Mouse (Mus musculus) heart, embryonic 16.5 days (tissue): ENCODE measurements at regions not wholly inside any gene's neighbourhood (a gene's known extent, or its start where the extent isn't known, plus 50 kb on each side); places are given as distances from the start of the nearest gene placed in this dataset.
A peak's percentile ranks its signal among the peaks of the same experiment; 100 is the strongest.

Experiments
- ATAC-seq: fragments of 200-750 bp; cut with Nextera tagmentation; replicated peaks from 2 replicates; pipeline ENCODE4 v1.8.0; 2017; ENCODE audit warnings: moderate number of reproducible peaks; ENCODE audit not compliant: insufficient read depth, low FRiP score; ENCODE audit errors: extremely low read depth
- H3K27ac ChIP-seq: fragments of 300-500 bp; sonication (generic); 2 replicates; pipeline ENCODE4 v1.5.1; 2014; ENCODE audit warnings: mild to moderate bottlenecking, low read length, control low read depth, moderate library complexity
- H3K27me3 ChIP-seq: fragments of 300-500 bp; sonication (generic); 2 replicates; pipeline ENCODE4 v1.6.1; 2014; ENCODE audit warnings: low read length, mixed read lengths; ENCODE audit not compliant: control insufficient read depth, insufficient read depth
- H3K36me3 ChIP-seq: fragments of 300-500 bp; sonication (generic); 2 replicates; pipeline ENCODE4 v1.6.1; 2014; ENCODE audit not compliant: control insufficient read depth, insufficient read depth
- H3K4me1 ChIP-seq: fragments of 300-500 bp; sonication (generic); 2 replicates; pipeline ENCODE4 v1.6.1; 2014; ENCODE audit warnings: low read length, mixed read lengths; ENCODE audit not compliant: control insufficient read depth, insufficient read depth
- H3K4me2 ChIP-seq: fragments of 300-500 bp; sonication (generic); 2 replicates; pipeline ENCODE4 v1.6.1; 2014; ENCODE audit warnings: low read depth, mild to moderate bottlenecking, control low read depth, low read length
- H3K4me3 ChIP-seq: fragments of 300-500 bp; sonication (generic); 2 replicates; pipeline ENCODE4 v1.5.1; 2014; ENCODE audit warnings: mild to moderate bottlenecking, control low read depth, low read length
- H3K9ac ChIP-seq: fragments of 300-500 bp; sonication (generic); 2 replicates; pipeline ENCODE4 v1.6.1; 2014; ENCODE audit warnings: low read length, control low read depth
- H3K9me3 ChIP-seq: fragments of 300-500 bp; sonication (generic); replicated peaks from 2 replicates; pipeline ENCODE4 v1.6.1; 2016; ENCODE audit warnings: low read length; ENCODE audit not compliant: control insufficient read depth
- WGBS: fragments of 180-500 bp; shearing (Covaris S2); extraction: QIAGEN DNeasy Blood & Tissue Kit; methylation state at CpG from one replicate; pipeline ENCODE4 v1.1.7; 2014; 5-methylcytosine and 5-hydroxymethylcytosine counted together

- no peak for ATAC-seq
- WGBS, result 47% methylated on average over 7 of the region's 7 CpGs
- H3K4me2 ChIP-seq, result no peak overlapping the region
Observed at GRCm38 (mm10) chr12:117455800-117456199, 60.5 kb upstream of the Rapgef5 start.

GRCm38 (mm10) chr12:117458132-117459070 is 57.9 kb upstream of the Rapgef5 start:
- Histone ChIP-seq H3K4me2 (no peak overlapping the region), H3K27ac (peak overlapping the region; percentile 29; the same call in 1 of the 2 replicates), H3K4me3 (no peak overlapping the region), H3K27me3 (no peaks in the 10 kb centered on the region), H3K9me3 (no peaks in the 10 kb centered on the region), H3K4me1 (peaks cover 9% of the 10 kb centered on the region), H3K36me3 (no peaks in the 10 kb centered on the region), H3K9ac (no peak overlapping the region)
- ATAC-seq, result peak; percentile 72
- 18% methylated on average over 9 of the region's 9 CpGs for WGBS

More at GRCm38 (mm10) chr12:117455800-117456199, 60.5 kb upstream of the Rapgef5 start:
- Histone ChIP-seq H3K36me3 (no peaks in the 10 kb centered on the region), H3K4me1 (peaks cover 9% of the 10 kb centered on the region), H3K27ac (no peak overlapping the region), H3K27me3 (no peaks in the 10 kb centered on the region), H3K9me3 (peaks cover 3% of the 10 kb centered on the region; the same call in 1 of the 2 replicates), H3K9ac (no peak overlapping the region), H3K4me3 (no peak overlapping the region)

GRCm38 (mm10) chr12:117459541-117459940 is 56.7 kb upstream of the Rapgef5 start:
- no peak for ATAC-seq
- H3K27me3 ChIP-seq, result no peaks in the 10 kb centered on the region
- H3K27ac ChIP-seq, result no peak overlapping the region
- peaks cover 9% of the 10 kb centered on the region for H3K4me1 ChIP-seq
- H3K4me3 ChIP-seq, result no peak overlapping the region
- H3K4me2 ChIP-seq, result no peak overlapping the region
- no peak overlapping the region for H3K9ac ChIP-seq
- H3K9me3 ChIP-seq, result no peaks in the 10 kb centered on the region
- no peaks in the 10 kb centered on the region for H3K36me3 ChIP-seq
- WGBS, result 59% methylated on average over 4 of the region's 4 CpGs

GRCm38 (mm10) chr12:117465206-117465605 is 51.1 kb upstream of the Rapgef5 start:
- 0 out of 2 replicates have a peak, but pooled peaks cover 2% of the 10 kb centered on the region for H3K9me3 ChIP-seq
- no peak overlapping the region for H3K4me2 ChIP-seq
- H3K27ac ChIP-seq, result no peak overlapping the region
- H3K4me3 ChIP-seq, result no peak overlapping the region
- H3K4me1 ChIP-seq, result 0 out of 2 replicates have a peak, but pooled peaks cover 6% of the 10 kb centered on the region
- ATAC-seq, result no peak
- H3K9ac ChIP-seq, result no peak overlapping the region
- H3K36me3 ChIP-seq, result no peaks in the 10 kb centered on the region
- 87% methylated on average over 3 of the region's 3 CpGs for WGBS
- no peaks in the 10 kb centered on the region for H3K27me3 ChIP-seq

GRCm38 (mm10) chr12:117465998-117466397 is 50.3 kb upstream of the Rapgef5 start:
- no peaks in the 10 kb centered on the region for H3K36me3 ChIP-seq
- H3K27me3 ChIP-seq, result no peaks in the 10 kb centered on the region
- H3K9me3 ChIP-seq, result 0 out of 2 replicates have a peak, but pooled peaks cover 2% of the 10 kb centered on the region
- H3K4me1 ChIP-seq, result 0 out of 2 replicates have a peak, but pooled peaks cover 6% of the 10 kb centered on the region
- no peak overlapping the region; the same call in 1 of the 2 replicates for H3K9ac ChIP-seq
- WGBS, result 18% methylated on average over 7 of the region's 7 CpGs
- H3K4me2 ChIP-seq, result no peak overlapping the region
- H3K4me3 ChIP-seq, result no peak overlapping the region
- no peak overlapping the region for H3K27ac ChIP-seq
- no peak for ATAC-seq
